Mouse (Mus musculus) lung, embryonic 16.5 days (tissue): ENCODE measurements around the gene Mrpl27. TPM values are rescaled to one million over a fixed set of nuclear protein-coding genes. Genes with fewer than 3 reads are reported as not detected.

Source experiments
- ATAC-seq: fragments of 200-750 bp; cut with Nextera tagmentation; 2 replicates; pipeline ENCODE4 v1.8.0; 2017; ENCODE audit warnings: low read depth, mild to moderate bottlenecking, moderate library complexity
- H3K27ac ChIP-seq: fragments of 300-500 bp; sonication (generic); 2 replicates; pipeline ENCODE4 v1.5.1; 2014; ENCODE audit warnings: mild to moderate bottlenecking, control low read depth, low read length
- H3K27me3 ChIP-seq: fragments of 300-500 bp; sonication (generic); 2 replicates; pipeline ENCODE4 v1.6.1; 2014; ENCODE audit warnings: low read depth, low read length, mixed read lengths; ENCODE audit not compliant: control insufficient read depth, insufficient read depth
- H3K36me3 ChIP-seq: fragments of 300-500 bp; sonication (generic); 2 replicates; pipeline ENCODE4 v1.6.1; 2014; ENCODE audit warnings: low read length; ENCODE audit not compliant: control insufficient read depth, insufficient read depth
- H3K4me1 ChIP-seq: fragments of 300-500 bp; sonication (generic); replicated peaks from 2 replicates; pipeline ENCODE4 v1.6.1; 2014; ENCODE audit warnings: low read length, mixed read lengths; ENCODE audit not compliant: control insufficient read depth, insufficient read depth
- H3K4me2 ChIP-seq: fragments of 300-500 bp; sonication (generic); 2 replicates; pipeline ENCODE4 v1.6.1; 2014; ENCODE audit warnings: low read depth, low read length, control low read depth
- H3K4me3 ChIP-seq: fragments of 300-500 bp; sonication (generic); 2 replicates; pipeline ENCODE4 v1.5.1; 2014; ENCODE audit warnings: mild to moderate bottlenecking, low read length, control low read depth
- H3K9ac ChIP-seq: fragments of 300-500 bp; sonication (generic); 2 replicates; pipeline ENCODE4 v1.6.1; 2014; ENCODE audit warnings: low read length, control low read depth
- H3K9me3 ChIP-seq: fragments of 300-500 bp; sonication (generic); 2 replicates; pipeline ENCODE4 v1.6.1; 2016; ENCODE audit warnings: low read length; ENCODE audit not compliant: control insufficient read depth
- WGBS: fragments of 180-500 bp; shearing (Covaris S2); extraction: QIAGEN DNeasy Blood & Tissue Kit; methylation state at CpG from one replicate; pipeline ENCODE4 v1.1.7; 2014; 5-methylcytosine and 5-hydroxymethylcytosine counted together
- polyA plus RNA-seq: library from polyadenylated mRNA; unstranded; fragments of >200 nt; fragmentation: Nextera tagmentation; extraction: Ambion mirVana; gene quantifications from 2 replicates; pipeline ENCODE4 v1.2.1, GENCODE M21; 2015

Gene Mrpl27
- polyA plus RNA-seq, 1 experiment from 2014 or later: 140 TPM

DNA sequence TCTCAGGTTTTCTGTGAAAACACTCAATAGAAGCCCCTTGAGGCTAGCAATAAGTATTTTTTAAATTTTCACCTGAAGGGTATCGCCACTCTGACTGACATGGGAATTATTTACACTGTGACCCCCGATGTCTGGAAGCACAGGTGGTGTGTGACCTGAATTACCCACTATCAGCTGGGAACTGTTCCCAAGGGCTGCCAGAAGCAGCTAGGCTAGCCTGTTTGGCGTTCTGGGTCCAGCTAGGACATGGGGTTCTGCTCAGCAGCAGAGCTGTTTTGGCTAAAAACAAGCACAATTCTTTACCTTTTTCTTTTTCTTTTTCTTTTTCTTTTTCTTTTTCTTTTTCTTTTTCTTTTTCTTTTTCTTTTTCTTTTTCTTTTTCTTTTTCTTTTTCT is 48.6 kb downstream of the Mrpl27 start:
- H3K4me2 ChIP-seq: no peak overlapping the region
- no peak overlapping the region for H3K9ac ChIP-seq
- ATAC-seq: no peak
- H3K4me1 ChIP-seq: peaks cover 12% of the 10 kb centered on the region; the same call in 1 of the 2 replicates
- H3K27ac ChIP-seq: no peak overlapping the region
- H3K27me3 ChIP-seq: peaks cover 4% of the 10 kb centered on the region; the same call in 1 of the 2 replicates
- 17% methylated on average over 3 of the region's 3 CpGs for WGBS
- no peaks in the 10 kb centered on the region for H3K9me3 ChIP-seq
- H3K4me3 ChIP-seq: no peak overlapping the region
- H3K36me3 ChIP-seq: no peaks in the 10 kb centered on the region

GRCm38 (mm10) chr11:94704020-94704419 is 50.5 kb downstream of the Mrpl27 start:
- Histone ChIP-seq H3K27me3 (peaks cover 4% of the 10 kb centered on the region; the same call in 1 of the 2 replicates), H3K9me3 (no peaks in the 10 kb centered on the region), H3K9ac (no peak overlapping the region), H3K36me3 (no peaks in the 10 kb centered on the region), H3K4me2 (no peak overlapping the region), H3K27ac (peak overlapping the region; percentile 69), H3K4me3 (no peak overlapping the region), H3K4me1 (peaks cover 8% of the 10 kb centered on the region; the same call in 1 of the 2 replicates)
- WGBS: 27% methylated on average over 7 of the region's 7 CpGs
- peak; percentile 53 for ATAC-seq

DNA sequence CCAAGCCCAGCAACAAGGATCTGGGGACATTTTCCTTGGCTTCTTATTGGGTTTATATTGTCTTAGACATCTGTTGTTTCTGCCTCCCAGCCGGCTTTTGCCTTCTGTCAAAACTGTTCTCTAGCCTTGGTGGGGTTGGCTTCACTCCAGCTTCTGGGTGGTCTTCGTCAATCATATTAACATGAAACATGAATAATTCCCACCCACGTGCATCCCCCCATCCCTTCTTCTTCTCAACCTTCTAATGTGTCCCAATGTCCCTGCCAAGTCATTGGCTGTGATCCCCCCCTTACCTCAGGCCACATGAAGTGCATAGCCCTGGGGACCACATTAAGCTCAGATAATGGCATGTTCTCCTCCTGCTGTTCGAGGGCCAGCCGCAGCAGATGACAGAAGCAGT is 50.9 kb downstream of the Mrpl27 start, which contains the start of gene Gm11541:
TSS of gene Gm11541 (minus strand) at position 28 of the 400 bp plus-strand sequence.
- peaks cover 8% of the 10 kb centered on the region; the same call in 1 of the 2 replicates for H3K4me1 ChIP-seq
- peak within 1 kb of the TSS; percentile 69 for H3K27ac ChIP-seq
- no peak within 1 kb of the TSS for H3K4me3 ChIP-seq
- H3K36me3 ChIP-seq: no peaks in the 10 kb centered on the region
- H3K27me3 ChIP-seq: peaks cover 4% of the 10 kb centered on the region; the same call in 1 of the 2 replicates
- no peak within 1 kb of the TSS for H3K4me2 ChIP-seq
- ATAC-seq: peak; percentile 63
- no peak within 1 kb of the TSS for H3K9ac ChIP-seq
- 48% methylated on average over 5 of the region's 5 CpGs for WGBS
- H3K9me3 ChIP-seq: no peaks in the 10 kb centered on the region

Other genes with a start within 250 kb of the Mrpl27 start
- gene Cacna1g, start 179.6 kb upstream of the Mrpl27 start, polyA plus RNA-seq: 6.6 and 7.0 TPM in 2 replicates
- gene Spata20, start 167.6 kb upstream of the Mrpl27 start, polyA plus RNA-seq: 0.08 TPM in 1 of 2 replicates, not detected in the other
- 18.5 and 19.2 TPM in 2 replicates for gene Epn3, start 153.8 kb upstream of the Mrpl27 start, polyA plus RNA-seq
- 8.4 and 8.7 TPM in 2 replicates for gene Mycbpap, start 132.0 kb upstream of the Mrpl27 start, polyA plus RNA-seq
- gene Rsad1, start 104.5 kb upstream of the Mrpl27 start, polyA plus RNA-seq: 3.4 and 4.2 TPM in 2 replicates
- gene Chad, start 88.7 kb upstream of the Mrpl27 start, polyA plus RNA-seq: 5.8 and 7.6 TPM in 2 replicates
- 5.7 and 6.6 TPM in 2 replicates for gene Acsf2, start 51.9 kb upstream of the Mrpl27 start, polyA plus RNA-seq
- gene Lrrc59, start 24.0 kb upstream of the Mrpl27 start, polyA plus RNA-seq: 155 and 167 TPM in 2 replicates
- 20.2 and 21.4 TPM in 2 replicates for gene Eme1, start 197 bp downstream of the Mrpl27 start, polyA plus RNA-seq
- 15.1 and 17.5 TPM in 2 replicates for gene Xylt2, start 23.7 kb downstream of the Mrpl27 start, polyA plus RNA-seq
- 0.82 and 0.95 TPM in 2 replicates for gene Gm11541, start 50.7 kb downstream of the Mrpl27 start, polyA plus RNA-seq
- gene Cdc34b, start 88.0 kb downstream of the Mrpl27 start, polyA plus RNA-seq: 0.46 TPM in 1 of 2 replicates, not detected in the other
- not detected in 2 replicates for gene Tmem92, start 128.9 kb downstream of the Mrpl27 start, polyA plus RNA-seq